Mouse (Mus musculus) c-Kit-positive CD71-positive TER-119-negative erythroid progenitor cells, embryonic 14.5 days (primary cell): Measurements from ENCODE around the gene March6.

Experiments used
- DNase-seq: peaks from one replicate; pipeline ENCODE4 v3.0.0-alpha.2; 2013; ENCODE audit warnings: low read depth

Gene March6

DNA sequence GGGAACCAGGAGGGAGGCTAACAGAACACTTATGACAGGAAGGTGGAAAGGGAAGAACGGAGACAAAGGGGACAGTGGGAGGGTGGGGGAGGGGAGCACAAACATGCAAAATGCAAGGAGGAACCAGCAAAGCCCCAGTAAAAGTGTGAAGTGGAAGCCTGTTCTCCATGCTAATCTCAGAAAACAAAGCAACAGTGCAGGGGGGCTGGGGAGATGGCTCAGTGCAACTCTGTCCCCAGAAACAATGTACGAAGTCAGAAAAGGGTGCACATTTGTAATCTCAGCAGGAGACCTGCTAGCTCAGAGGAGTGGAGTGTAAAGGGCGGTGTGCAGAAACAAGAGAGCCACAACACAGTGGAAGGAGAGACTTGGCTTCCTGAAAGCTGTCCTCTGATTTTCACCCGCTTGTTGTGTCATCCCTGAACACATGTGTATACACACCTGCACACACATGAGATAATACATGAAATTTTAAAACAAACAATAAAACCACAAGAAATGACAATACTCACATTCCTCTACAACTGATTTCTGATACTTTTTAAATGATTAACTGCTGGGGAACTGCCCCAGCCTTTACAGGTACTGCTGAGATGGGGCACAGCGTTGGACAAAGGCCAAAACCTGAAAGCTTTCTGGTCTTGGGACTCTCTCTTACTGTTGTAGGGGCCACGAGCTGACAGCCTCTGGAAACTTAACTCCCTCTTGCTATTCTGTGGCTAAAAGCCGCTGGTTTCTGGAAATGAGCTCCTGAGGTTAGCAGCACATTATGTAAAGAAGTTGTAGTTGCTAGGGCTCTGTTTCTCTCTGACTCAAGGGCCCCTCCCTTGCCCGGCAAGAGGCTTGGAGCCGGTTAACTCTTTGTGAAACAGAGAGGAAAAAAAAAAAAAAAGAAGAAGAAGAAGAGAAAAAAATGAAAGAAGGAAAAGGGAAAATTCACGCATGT, 11.4 kb upstream of the March6 start:
- no peak for DNase-seq

DNA sequence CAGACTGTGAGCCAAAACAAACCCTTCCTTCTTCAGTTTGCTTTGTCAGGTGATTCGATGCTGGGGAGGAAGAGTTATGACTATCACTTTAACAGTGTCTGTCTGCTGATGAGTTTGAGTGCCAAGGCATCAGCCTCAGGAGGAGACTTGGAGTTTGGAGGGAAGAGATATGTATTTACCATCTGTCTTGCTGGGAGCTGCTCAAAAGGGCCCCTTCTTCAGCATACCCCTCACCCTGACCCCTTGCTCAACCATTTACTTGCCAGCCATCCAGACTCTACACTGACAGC, 9.6 kb upstream of the March6 start:
- DNase-seq: no peak

- no peak for DNase-seq
Measured at GRCm38 (mm10) chr15:31539643-31540512, 9.0 kb upstream of the March6 start.

DNA sequence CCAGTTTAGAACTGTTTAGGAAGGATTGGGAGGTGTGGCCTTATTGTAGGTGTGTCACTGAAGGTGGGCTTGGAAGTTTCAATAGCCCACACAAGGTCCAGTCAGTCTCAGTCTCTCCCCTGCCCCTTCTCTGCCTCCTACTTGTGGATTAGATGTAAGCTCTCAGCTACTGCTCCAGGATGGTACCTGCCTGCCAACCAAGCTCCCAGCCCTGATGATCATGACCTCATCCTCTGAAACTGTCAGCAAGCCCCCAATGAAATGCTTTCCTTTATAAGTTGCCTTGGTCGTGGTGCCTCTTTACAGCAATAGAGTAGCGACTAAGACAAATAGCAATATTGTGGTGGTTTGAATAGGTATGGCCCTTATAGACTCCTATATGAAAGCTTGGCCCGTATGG, 7.5 kb upstream of the March6 start:
- DNase-seq: no peak

DNA sequence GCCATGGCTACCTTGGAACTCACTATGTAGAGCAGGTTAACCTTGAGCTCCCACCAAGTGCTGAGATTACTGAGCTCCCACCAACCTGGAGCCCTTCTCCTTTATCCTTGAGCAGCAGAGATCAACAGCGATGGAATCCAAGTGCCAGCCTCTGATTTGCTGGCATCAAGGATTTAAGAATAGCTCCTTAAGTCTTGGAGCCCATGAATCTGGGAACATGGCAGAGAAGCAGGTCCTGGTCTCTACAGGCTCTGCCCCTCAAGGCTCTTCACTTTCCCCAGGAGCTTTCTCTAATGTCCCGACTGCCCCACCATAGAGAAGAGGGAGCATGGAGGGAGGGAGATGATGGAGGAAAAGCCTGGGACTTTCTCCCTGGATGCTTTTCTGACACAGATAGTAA, 6.9 kb upstream of the March6 start:
- no peak for DNase-seq

GRCm38 (mm10) chr15:31536051-31536737, 5.3 kb upstream of the March6 start:
- no peak for DNase-seq

GRCm38 (mm10) chr15:31535259-31535855, 4.5 kb upstream of the March6 start:
- no peak for DNase-seq

DNA sequence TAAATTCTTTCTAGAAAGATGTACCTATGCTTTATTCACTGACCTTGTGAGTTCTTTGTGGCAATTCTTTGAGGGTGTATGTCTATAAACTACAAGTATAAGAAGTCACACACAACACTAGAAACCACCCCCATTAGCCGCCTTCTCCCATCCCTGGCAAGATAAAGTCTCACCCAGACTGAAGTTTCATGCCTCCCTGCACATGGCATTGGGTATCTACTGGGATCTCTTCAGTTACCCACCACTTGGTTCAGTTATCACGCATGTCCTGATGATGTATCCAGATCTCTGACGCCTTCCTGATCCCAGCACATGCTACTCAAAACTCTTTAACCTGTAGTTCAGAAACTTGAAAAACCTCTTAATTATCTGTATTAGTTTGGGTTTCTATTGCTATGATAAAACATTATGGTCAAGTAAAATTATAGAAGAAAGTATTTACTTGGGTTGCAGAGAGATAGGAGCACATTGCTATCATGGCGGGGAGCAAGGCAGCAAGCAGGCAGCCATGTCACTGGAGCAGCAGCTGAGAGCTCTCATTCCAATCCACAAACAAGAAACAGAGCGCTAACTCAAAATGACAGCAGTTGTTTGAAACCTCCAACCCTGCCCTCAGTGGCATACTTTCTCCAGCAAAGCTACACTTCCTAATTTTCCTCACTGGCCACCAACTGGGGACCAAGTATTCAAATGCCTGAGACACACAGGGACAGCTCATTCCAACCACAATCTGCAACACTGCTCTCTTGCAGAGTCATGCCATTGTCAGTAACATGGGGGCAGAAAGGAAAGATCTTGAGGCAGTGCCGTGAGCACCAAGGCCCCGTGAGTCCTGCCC, 3.8 kb upstream of the March6 start:
- DNase-seq: no peak

- DNase-seq: no peak
Measured at GRCm38 (mm10) chr15:31533529-31533928, 2.7 kb upstream of the March6 start.

GRCm38 (mm10) chr15:31532331-31533021, 1.6 kb upstream of the March6 start:
- DNase-seq: no peak

- DNase-seq: no peak
Measured at GRCm38 (mm10) chr15:31531446-31532330, 835 bp upstream of the March6 start.

DNA sequence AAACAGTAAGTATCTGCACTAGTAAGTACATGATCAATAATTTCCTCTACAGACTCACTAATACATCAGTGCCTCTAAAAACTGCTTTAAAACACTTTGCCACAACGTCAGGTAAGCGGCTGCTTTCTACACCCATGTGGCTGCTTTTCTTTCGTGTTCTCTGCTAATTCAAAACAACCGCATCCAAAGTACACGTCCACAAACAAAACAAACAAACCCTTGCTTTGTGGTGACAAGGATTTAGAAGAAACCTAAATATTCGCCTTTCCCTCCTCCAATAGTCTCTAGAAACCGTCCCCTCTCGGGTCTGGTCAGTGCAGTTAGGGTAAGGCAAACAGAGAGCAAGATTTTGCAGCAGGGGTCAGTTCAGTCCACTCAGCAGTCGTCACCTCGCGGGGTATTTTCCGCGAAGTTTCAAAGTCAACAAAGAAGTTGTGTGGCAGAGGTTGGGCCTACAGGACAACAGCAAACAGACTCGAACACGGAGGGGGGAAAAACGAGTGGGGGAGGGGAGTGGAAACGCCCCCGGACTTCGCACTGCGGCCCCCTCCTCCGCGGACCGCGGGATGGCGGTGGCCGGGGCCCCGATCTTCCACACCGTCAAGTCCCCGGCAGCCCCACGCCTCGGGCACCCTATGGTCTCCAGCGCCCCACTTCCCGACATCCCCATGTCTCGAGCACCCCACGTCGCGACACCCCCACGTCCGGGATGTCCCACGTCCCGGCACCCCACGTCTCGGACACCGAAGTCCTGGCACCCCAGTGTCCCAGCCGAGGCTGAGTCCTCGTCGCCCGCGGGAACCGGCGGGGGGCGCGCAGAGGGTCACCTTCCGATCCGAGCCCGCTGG, 818 bp downstream of the March6 start:
- no peak for DNase-seq

DNA sequence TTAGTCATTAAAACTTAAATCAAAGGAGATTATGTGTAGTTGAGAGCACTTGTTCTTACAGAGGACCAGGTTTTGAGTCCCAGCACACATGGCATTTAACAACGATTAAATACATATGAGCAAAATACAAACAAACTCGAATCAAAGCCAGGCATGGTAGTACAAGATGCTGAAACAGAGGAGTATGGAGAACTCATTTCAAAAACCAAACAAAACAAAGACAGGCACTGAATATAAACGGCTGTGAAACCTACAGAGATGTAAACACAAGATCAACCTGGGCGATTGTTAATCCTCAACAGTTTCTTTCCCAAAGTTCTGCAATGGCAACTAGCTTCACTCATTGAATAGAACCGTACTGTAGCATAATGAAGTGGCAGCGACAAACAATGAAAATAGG, 1.8 kb downstream of the March6 start:
- DNase-seq: no peak

DNA sequence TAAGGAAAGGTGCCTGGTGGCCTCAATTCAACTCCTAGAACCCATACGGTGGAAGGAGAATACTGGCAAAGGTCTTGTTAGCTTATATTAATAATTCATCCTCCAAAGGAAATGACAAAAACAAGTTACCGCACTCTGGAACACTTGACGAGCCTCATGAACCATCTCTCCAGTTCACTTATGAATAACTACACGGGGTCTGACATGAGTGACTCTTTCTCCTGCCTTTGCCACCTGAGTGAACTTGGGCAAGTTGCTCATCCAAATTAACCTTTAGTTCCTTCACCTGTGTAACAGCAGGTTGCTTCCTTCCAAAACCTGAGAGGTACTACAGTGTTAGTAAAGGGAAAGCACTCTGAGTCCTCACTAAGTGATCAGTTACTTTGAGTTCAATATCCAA, 2.4 kb downstream of the March6 start:
- DNase-seq: no peak

- DNase-seq: no peak
Measured at GRCm38 (mm10) chr15:31526463-31526862, 4.4 kb downstream of the March6 start.

GRCm38 (mm10) chr15:31519000-31519399, 11.9 kb downstream of the March6 start:
- no peak for DNase-seq

GRCm38 (mm10) chr15:31518371-31518770, 12.5 kb downstream of the March6 start:
- DNase-seq: no peak

DNA sequence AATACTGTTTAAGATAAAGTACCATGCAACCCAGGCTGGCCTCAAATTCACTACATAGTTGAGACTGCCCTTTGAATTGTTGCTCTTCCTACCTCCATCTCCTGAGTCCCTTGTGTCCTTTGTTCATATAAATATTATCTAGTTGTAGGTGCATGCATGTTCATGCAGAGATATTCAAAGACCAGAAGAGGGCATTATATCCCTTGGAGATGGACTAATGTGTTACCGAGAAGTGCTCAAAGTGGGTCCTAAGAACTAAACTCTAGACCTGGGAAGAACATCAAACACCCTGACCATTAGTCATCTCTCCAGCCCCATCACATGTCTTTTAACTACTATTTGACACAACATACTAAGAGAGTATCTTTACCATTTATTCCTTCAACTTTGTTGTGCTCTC, 13.7 kb downstream of the March6 start:
- DNase-seq: no peak

- no peak for DNase-seq
Measured at GRCm38 (mm10) chr15:31511795-31512194, 19.1 kb downstream of the March6 start.
